Mouse (Mus musculus) embryonic fibroblast, embryonic 13.5 days (primary cell): ENCODE data around the gene Hyou1.

Source experiments
- CTCF ChIP-seq: IDR thresholded peaks from 2 replicates; pipeline ENCODE4 v1.5.1; 2011; ENCODE audit warnings: mild to moderate bottlenecking, control low read depth, low read length, moderate library complexity, borderline replicate concordance; ENCODE audit not compliant: insufficient read depth
- POLR2A ChIP-seq: IDR thresholded peaks from 2 replicates; pipeline ENCODE4 v1.6.1; 2011; ENCODE audit warnings: low read depth, mild to moderate bottlenecking, control low read depth, low read length, moderate library complexity

- no peak for TF ChIP-seq POLR2A
- TF ChIP-seq CTCF: no peak
Observed at GRCm38 (mm10) chr9:44347621-44348020, 31.7 kb upstream of the Hyou1 start.
